Mouse (Mus musculus) WW6 (cell line): ENCODE measurements around the gene Slc2a4.
"Not testable (repeated sequence)": the region's sequence is repeated elsewhere in the genome, so short reads cannot be mapped to it uniquely, and the experiment has no call there.

ENCODE experiments used
- DNase-seq: peaks from one replicate; pipeline ENCODE4 v3.0.0-alpha.2; 2013; ENCODE audit warnings: low read depth, low spot score

Slc2a4 gene

DNA sequence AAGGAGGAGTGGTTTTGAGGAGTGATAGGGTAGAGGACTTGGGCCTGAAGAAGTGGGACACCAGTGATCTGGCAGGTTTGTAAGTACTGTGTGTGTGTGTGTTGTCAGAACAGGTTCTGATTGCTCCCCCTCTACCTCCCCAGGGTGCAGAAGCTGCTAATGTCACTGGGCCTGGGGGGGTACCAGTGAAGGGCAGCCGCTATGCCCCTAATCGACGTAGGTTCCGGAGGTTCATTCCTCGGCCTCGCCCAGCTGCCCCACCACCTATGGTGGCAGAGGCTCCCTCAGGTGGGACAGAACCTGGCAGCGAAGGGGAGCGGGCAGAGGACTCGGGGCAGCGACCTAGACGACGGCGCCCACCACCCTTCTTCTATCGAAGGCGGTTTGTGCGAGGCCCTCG lies 8.3 kb downstream of the Slc2a4 start:
- DNase-seq = no peak

DNA sequence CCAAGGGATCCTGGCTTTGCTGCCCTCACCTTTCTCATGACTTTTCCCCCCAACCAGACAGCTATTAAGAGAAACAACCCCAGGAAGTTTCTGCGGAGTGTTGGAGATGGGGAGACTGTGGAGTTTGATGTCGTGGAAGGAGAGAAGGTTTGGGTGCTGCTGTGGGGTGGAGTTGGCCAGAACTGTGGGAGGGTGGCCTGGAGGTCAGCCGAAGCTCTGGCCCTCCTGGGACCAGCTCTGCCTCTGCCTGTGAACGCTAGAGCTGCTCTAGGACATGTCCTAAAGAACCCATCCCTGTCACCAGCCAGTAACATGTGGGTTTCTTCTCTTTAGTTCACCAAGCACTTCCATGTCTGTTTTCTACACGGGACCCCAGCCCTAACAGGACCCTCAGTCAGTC lies 8.8 kb downstream of the Slc2a4 start:
- no peak for DNase-seq

DNA sequence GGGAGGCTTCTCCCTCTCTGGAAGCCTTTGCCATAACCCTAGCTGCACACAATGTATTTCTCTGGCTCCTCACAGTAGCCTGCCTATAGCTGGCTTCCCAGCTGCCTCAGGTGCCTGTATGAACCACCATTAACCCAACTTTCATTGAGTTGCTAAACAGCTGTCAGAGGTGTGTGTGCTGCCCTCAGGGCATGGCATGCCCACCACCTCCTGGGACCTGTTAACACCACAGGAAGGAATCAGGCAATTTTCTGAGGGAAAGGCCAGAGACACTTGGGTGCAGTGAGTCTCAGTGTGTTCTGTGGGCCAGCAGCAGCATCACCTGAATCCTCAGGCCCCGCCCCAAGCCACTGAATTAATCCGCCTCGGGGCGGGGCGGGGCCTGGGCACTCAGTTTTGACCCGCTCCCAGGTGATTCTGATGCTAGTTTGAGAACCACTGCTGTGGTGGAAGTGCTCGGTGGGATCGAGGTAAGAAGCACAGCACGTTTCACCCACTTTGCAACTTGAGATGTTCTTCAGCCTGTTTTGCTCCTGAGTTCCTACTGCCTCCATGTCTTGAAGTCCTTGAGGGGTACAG lies 9.5 kb downstream of the Slc2a4 start:
- no peak for DNase-seq

GRCm38 (mm10) chr11:69937834-69938233 lies 10.2 kb downstream of the Slc2a4 start:
- DNase-seq = no peak

DNA sequence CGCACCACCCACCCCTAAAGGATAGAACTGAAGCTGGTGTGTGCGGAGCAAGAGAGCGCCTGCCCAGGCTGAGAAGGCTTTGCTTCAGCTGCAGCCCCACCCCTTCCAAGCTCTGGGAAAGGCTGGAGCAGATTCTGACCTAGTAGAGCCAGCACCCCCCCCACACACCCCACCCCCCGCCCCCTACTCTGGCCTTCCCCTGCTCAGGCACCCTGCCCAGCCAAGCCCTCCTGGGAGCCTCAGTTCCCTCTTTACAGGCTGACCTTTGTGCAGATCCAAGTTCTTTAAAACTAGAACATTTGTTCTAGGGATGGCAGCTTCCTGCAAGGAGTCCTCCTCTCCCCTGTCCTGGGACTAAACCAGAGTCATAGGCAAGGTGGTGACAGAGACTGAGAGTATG lies 10.6 kb downstream of the Slc2a4 start:
- no peak for DNase-seq

GRCm38 (mm10) chr11:69936714-69937347 lies 11.2 kb downstream of the Slc2a4 start:
- no peak for DNase-seq

DNA sequence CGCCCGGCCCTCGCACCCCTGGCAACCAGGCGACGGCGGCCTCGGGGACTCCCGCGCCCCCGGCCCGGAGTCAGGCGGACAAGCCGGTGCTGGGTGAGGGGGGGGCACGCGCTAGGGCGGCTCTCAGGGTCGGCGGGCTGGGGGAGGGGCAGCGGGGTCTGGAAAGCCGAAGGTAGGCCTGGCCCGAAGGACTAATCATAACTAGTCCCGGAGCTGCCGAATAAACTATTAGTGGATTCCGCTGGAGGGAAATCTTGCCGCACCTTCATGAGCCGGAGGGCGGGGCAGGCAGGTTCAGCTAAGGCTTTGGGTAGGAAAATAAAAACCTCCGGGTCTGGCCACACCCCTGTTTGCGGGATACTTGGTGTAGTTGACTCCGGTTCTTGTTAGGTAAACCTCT lies 11.8 kb downstream of the Slc2a4 start:
- DNase-seq = no peak

- peak; percentile 94 for DNase-seq
Measured at GRCm38 (mm10) chr11:69935137-69935879, 12.7 kb downstream of the Slc2a4 start, which contains the start of gene Ybx2. Gene Ybx2, plus strand, starts transcription at chr11:69935796.

GRCm38 (mm10) chr11:69934681-69935080 lies 13.3 kb downstream of the Slc2a4 start:
- DNase-seq = no peak

- DNase-seq = peak; percentile 89
Measured at GRCm38 (mm10) chr11:69934169-69934568, 13.8 kb downstream of the Slc2a4 start.

DNA sequence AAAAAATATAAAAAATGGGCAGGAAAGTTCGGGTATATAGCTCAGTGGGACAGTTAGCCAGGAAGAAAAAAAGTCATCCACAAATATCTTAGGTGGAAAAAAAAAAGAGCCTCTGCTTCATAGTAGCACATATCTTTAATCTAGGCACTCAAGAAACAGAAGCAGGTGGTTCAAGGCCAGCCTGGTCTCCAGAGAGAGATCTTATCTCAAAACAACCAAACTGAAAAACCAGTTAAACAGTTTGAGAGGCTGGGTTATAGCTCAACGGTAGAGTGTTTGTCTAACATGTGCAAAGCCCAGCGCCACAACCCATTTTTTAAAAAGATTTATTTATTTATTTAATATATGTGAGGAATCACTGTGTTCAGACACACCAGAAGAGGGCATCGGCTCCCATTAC lies 14.9 kb downstream of the Slc2a4 start:
- DNase-seq = no peak

DNA sequence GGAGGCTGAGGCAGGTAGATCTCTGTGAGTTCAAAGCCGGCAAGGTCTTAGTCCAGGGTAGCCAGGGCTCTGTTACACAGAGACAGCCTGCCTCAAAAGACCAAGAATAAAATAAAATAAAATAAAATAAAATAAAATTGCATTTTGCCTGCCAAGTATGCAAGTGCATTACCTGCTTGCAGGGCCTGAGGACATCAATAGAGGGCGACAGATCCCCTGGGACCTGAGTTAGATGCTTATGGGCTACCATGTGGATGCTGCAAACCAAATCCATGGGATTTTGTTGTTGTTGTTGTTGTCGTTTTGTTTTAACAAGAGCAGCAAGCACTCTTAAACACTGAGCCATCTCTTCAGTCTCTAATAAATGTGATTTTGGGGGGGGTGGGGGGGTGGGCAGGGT lies 15.7 kb downstream of the Slc2a4 start:
- DNase-seq = no peak

GRCm38 (mm10) chr11:69931769-69932168 lies 16.2 kb downstream of the Slc2a4 start:
- no peak for DNase-seq

- DNase-seq = no peak
Measured at GRCm38 (mm10) chr11:69930967-69931537, 16.9 kb downstream of the Slc2a4 start.

- DNase-seq = not testable (repeated sequence)
Measured at GRCm38 (mm10) chr11:69930176-69930575, 17.8 kb downstream of the Slc2a4 start.

- no peak for DNase-seq
Measured at GRCm38 (mm10) chr11:69929712-69930111, 18.3 kb downstream of the Slc2a4 start.

GRCm38 (mm10) chr11:69927501-69927900 lies 20.5 kb downstream of the Slc2a4 start:
- no peak for DNase-seq

- no peak for DNase-seq
Measured at GRCm38 (mm10) chr11:69922796-69923195, 25.2 kb downstream of the Slc2a4 start.

GRCm38 (mm10) chr11:69922012-69922756 lies 25.8 kb downstream of the Slc2a4 start:
- DNase-seq = no peak

DNA sequence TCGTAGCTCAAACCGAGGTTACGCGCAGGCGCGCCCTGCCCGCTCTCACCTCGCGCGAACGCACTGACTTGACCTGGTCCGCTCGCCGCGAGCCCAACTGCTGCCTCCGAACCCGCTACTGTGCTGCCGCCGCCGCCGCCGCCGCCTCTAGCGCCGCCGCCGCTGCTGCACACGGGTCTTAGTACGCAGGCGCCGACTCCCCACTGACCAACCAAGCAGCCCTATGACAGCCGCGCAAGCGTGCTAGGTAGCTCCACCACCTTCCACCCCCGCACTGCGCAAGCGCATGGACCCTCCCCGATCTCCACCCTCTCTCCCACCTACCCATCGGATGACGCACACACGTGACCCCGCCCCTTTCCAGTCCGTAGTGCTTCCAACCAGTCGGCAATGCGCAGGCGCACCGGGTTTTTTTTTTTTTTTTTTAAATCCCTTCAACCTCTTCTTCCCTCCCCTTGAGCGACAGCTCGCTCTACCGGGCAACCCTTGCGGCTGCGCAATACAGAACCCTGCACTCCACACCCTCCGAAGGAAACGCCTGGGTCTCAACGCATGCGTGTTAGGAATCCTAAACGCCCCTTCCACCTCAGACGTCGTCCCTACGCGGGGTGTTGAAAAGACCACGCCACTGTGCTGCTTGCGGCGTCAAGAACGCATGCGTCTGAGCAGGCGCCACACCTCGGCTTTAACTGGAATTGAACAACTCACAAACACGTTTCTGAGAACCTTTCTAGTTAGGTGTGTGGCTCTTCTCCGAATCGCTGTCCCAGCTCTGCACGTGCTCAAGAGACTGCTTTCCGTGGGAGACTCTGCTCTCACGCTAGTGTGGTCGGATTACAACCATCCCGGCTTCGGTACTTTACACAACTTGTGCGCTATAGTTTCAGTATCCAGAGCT lies 26.6 kb downstream of the Slc2a4 start, which contains the start of gene Eif5a:
Eif5a (minus strand) TSS at position 845 of the 898 bp plus-strand sequence.
- peak; percentile 100 for DNase-seq
